In genomic region chr7:82221380-82221933, GRCm38 (mm10) we compare ENCODE assay signal across 25 mouse cellular contexts. TPM values are rescaled to one million over a fixed set of nuclear protein-coding genes. Genes with fewer than 3 reads are reported as not detected.
DNase-seq lines count a peak whose midpoint lies in the region; ATAC-seq lines count a peak whose summit lies in the region.
"Had no signal": no experiment of that assay in that cellular context is flagged by ENCODE, and none has a peak within 500 bp of the region (broad histone marks: within the 10 kb centered on the region; RNA-seq: fewer than 3 reads in every experiment).

No protein-coding gene starts in this region.

- no peak overlapping the region for H3K9ac ChIP-seq in hindbrain, embryonic 15.5 days
- H3K9ac ChIP-seq in hindbrain, embryonic 13.5 days: no peak overlapping the region
- no peak overlapping the region for H3K9ac ChIP-seq in midbrain, embryonic 14.5 days (replicated peaks; ENCODE audit: low read length)
- H3K9ac ChIP-seq in heart, embryonic 11.5 days (ENCODE audit: low read depth, low read length): no peak overlapping the region
- H3K9ac ChIP-seq: intestine, embryonic 15.5 days; limb, embryonic 13.5 days; liver, embryonic 13.5 days; lung, embryonic 14.5 days had no signal

- ATAC-seq in hindbrain, embryonic 15.5 days (ENCODE audit: low FRiP score, low read depth): no peak
- ATAC-seq in hindbrain, embryonic 13.5 days (ENCODE audit: low FRiP score): no peak
- ATAC-seq in midbrain, embryonic 14.5 days (ENCODE audit: low FRiP score, low TSS enrichment): no peak
- ATAC-seq in heart, embryonic 11.5 days (replicated peaks; ENCODE audit: insufficient number of reproducible peaks, low FRiP score, low TSS enrichment): no peak
- ATAC-seq: forebrain, embryonic 14.5 days; intestine, embryonic 15.5 days had no signal

- H3K4me1 ChIP-seq in hindbrain, embryonic 15.5 days (replicated peaks): peaks cover 8% of the 10 kb centered on the region
- H3K4me1 ChIP-seq in hindbrain, embryonic 13.5 days (replicated peaks): 0 out of 2 replicates have a peak, but pooled peaks cover 7% of the 10 kb centered on the region
- no peaks in the 10 kb centered on the region for H3K4me1 ChIP-seq in midbrain, embryonic 14.5 days (ENCODE audit: control insufficient read depth, insufficient read depth, low read length)
- H3K4me1 ChIP-seq in heart, embryonic 11.5 days (ENCODE audit: control insufficient read depth, insufficient read depth, low read length): peaks cover 2% of the 10 kb centered on the region; the same call in 1 of the 2 replicates
- H3K4me1 ChIP-seq: intestine, embryonic 15.5 days; limb, embryonic 13.5 days; liver, embryonic 13.5 days had no signal

- no peak overlapping the region for H3K4me2 ChIP-seq in hindbrain, embryonic 15.5 days
- no peak overlapping the region for H3K4me2 ChIP-seq in hindbrain, embryonic 13.5 days
- H3K4me2 ChIP-seq in midbrain, embryonic 14.5 days (ENCODE audit: low read length): no peak overlapping the region
- H3K4me2 ChIP-seq in heart, embryonic 11.5 days: no peak overlapping the region
- H3K4me2 ChIP-seq: intestine, embryonic 15.5 days; limb, embryonic 13.5 days; liver, embryonic 13.5 days; lung, embryonic 14.5 days had no signal

- peak; percentile 14 to 23 for DNase-seq in left cerebral cortex, adult 9 months (ENCODE audit: low spot score in 2 of 2)
- DNase-seq in left cerebral cortex, adult 18-20 months (ENCODE audit: low spot score in 2 of 2): no peak
- DNase-seq in brain, adult 2 months (ENCODE audit: low read depth, low spot score): peak; percentile 51
- DNase-seq in midbrain, embryonic 14.5 days: peak; percentile 35
- DNase-seq: adrenal gland, postnatal 14 days; cerebellum, adult 11-12 months; cerebellum, postnatal 25 days; gastrocnemius, postnatal 14 days; heart, adult 18-20 months; heart, postnatal 36 days; kidney, adult 9 months; kidney, postnatal 25 days; liver, embryonic 13.5 days; lung, embryonic 14.5 days; lung, postnatal 4 days; thymus, adult 18-20 months; thymus, postnatal 4 days had no signal

- no peaks in the 10 kb centered on the region for H3K9me3 ChIP-seq in hindbrain, embryonic 15.5 days
- no peaks in the 10 kb centered on the region for H3K9me3 ChIP-seq in hindbrain, embryonic 13.5 days
- H3K9me3 ChIP-seq in midbrain, embryonic 14.5 days (ENCODE audit: control insufficient read depth, low read length): no peaks in the 10 kb centered on the region
- no peaks in the 10 kb centered on the region for H3K9me3 ChIP-seq in heart, embryonic 11.5 days (replicated peaks; ENCODE audit: control insufficient read depth, low read length)
- H3K9me3 ChIP-seq: intestine, embryonic 15.5 days; limb, embryonic 13.5 days; liver, embryonic 13.5 days had no signal

- no peak overlapping the region for H3K4me3 ChIP-seq in hindbrain, embryonic 15.5 days
- no peak overlapping the region for H3K4me3 ChIP-seq in hindbrain, embryonic 13.5 days
- no peak overlapping the region for H3K4me3 ChIP-seq in midbrain, embryonic 14.5 days (replicated peaks; ENCODE audit: low read depth, low read length)
- H3K4me3 ChIP-seq in heart, embryonic 11.5 days (ENCODE audit: low read depth, low read length): no peak overlapping the region
- H3K4me3 ChIP-seq: intestine, embryonic 15.5 days; limb, embryonic 13.5 days; liver, embryonic 13.5 days had no signal

- H3K27ac ChIP-seq in hindbrain, embryonic 15.5 days (replicated peaks): peak overlapping the region; percentile 25; the same call in 1 of the 2 replicates
- H3K27ac ChIP-seq in hindbrain, embryonic 13.5 days: no peak overlapping the region
- H3K27ac ChIP-seq in midbrain, embryonic 14.5 days (replicated peaks; ENCODE audit: low read depth, low read length): peak overlapping the region; percentile 2; the same call in 1 of the 2 replicates
- H3K27ac ChIP-seq in heart, embryonic 11.5 days (ENCODE audit: low read depth, low read length): no peak overlapping the region
- H3K27ac ChIP-seq: intestine, embryonic 15.5 days; limb, embryonic 13.5 days; liver, embryonic 13.5 days had no signal

- no peaks in the 10 kb centered on the region for H3K27me3 ChIP-seq in hindbrain, embryonic 15.5 days
- H3K27me3 ChIP-seq in hindbrain, embryonic 13.5 days: no peaks in the 10 kb centered on the region
- H3K27me3 ChIP-seq in midbrain, embryonic 14.5 days (ENCODE audit: control insufficient read depth, insufficient read depth, low read length): no peaks in the 10 kb centered on the region
- H3K27me3 ChIP-seq in heart, embryonic 11.5 days (ENCODE audit: control insufficient read depth, insufficient read depth, low read length): no peaks in the 10 kb centered on the region
- H3K27me3 ChIP-seq: CH12.LX; intestine, embryonic 15.5 days; limb, embryonic 13.5 days; liver, embryonic 13.5 days had no signal

- no peaks in the 10 kb centered on the region for H3K36me3 ChIP-seq in hindbrain, embryonic 15.5 days
- no peaks in the 10 kb centered on the region for H3K36me3 ChIP-seq in hindbrain, embryonic 13.5 days
- no peaks in the 10 kb centered on the region for H3K36me3 ChIP-seq in midbrain, embryonic 14.5 days (ENCODE audit: control insufficient read depth, insufficient read depth, low read length)
- H3K36me3 ChIP-seq in heart, embryonic 11.5 days (ENCODE audit: control insufficient read depth, insufficient read depth, low read length): no peaks in the 10 kb centered on the region
- H3K36me3 ChIP-seq: intestine, embryonic 15.5 days; limb, embryonic 13.5 days; liver, embryonic 13.5 days had no signal

- 48% methylated on average over 9 of the region's 9 CpGs for WGBS in hindbrain, embryonic 15.5 days
- 51% methylated on average over 9 of the region's 9 CpGs for WGBS in hindbrain, embryonic 13.5 days
- WGBS in midbrain, embryonic 14.5 days: 23% methylated on average over 9 of the region's 9 CpGs
- WGBS in heart, embryonic 11.5 days (ENCODE audit: insufficient replicate concordance): 86% methylated on average over 9 of the region's 9 CpGs

RNA-seq across cellular contexts. Expression of gene Sh3gl3, which starts 47.8 kb away (rescaled TPM):
- polyA plus RNA-seq in hindbrain, embryonic 15.5 days (2015; fragmentation: Nextera tagmentation; extraction: Ambion mirVana): 63.4 and 66.3 TPM in 2 replicates
- 53.4 and 56.7 TPM in 2 replicates for polyA plus RNA-seq in hindbrain, embryonic 13.5 days (2015; fragmentation: Nextera tagmentation; extraction: Ambion mirVana)
- total RNA-seq in left cerebral cortex, adult 18-20 months (2021): 10 to 100 TPM; 41.9 to 49.7 TPM
- polyA plus RNA-seq in midbrain, embryonic 14.5 days (2014; fragmentation: Nextera tagmentation; extraction: Ambion mirVana): 76.5 and 82.4 TPM in 2 replicates
- 5.8 and 6.6 TPM in 2 replicates for polyA plus RNA-seq in heart, embryonic 11.5 days (2014; fragmentation: Nextera tagmentation; extraction: Ambion mirVana)
- total RNA-seq: CH12.LX, MEL had no signal

Comparison
In these comparisons a context has a peak if more than half of its experiments do, and no peak if none do; other contexts are left out.
1. H3K27ac ChIP-seq: peak in hindbrain, embryonic 15.5 days (single experiment) and midbrain, embryonic 14.5 days (single experiment); none in hindbrain, embryonic 13.5 days (single experiment) and heart, embryonic 11.5 days (single experiment).
2. DNase-seq: peak in left cerebral cortex, adult 9 months (2 of 2), brain, adult 2 months (single experiment) and midbrain, embryonic 14.5 days (single experiment); none in left cerebral cortex, adult 18-20 months (0 of 2).